Mouse (Mus musculus) bone marrow, adult 2 months (tissue): ENCODE results near the gene Ccdc9b. TPM values are rescaled to one million over a fixed set of nuclear protein-coding genes. Genes with fewer than 3 reads are reported as not detected.

Experiments used
- H3K27ac ChIP-seq: fragments of 200-500 bp; 2 replicates; pipeline ENCODE4 v1.5.1; 2012; ENCODE audit warnings: low read depth, mild to moderate bottlenecking, control low read depth, inconsistent platforms, low read length; ENCODE audit not compliant: control insufficient read depth, poor library complexity, insufficient read depth
- H3K4me1 ChIP-seq: fragments of 200-500 bp; 2 replicates; pipeline ENCODE4 v1.6.1; 2011; ENCODE audit warnings: low read length; ENCODE audit not compliant: control insufficient read depth, insufficient read depth
- H3K4me3 ChIP-seq: fragments of 200-500 bp; replicated peaks from 2 replicates; pipeline ENCODE3; 2011; ENCODE audit warnings: mild to moderate bottlenecking, low read depth, low read length, control low read depth; ENCODE audit not compliant: control insufficient read depth
- CTCF ChIP-seq: fragments of 200-500 bp; IDR thresholded peaks from 2 replicates; pipeline ENCODE4 v1.5.1; 2011; ENCODE audit warnings: low read length, control low read depth; ENCODE audit not compliant: control insufficient read depth, insufficient read depth
- POLR2A ChIP-seq: fragments of 200-500 bp; IDR thresholded peaks from 2 replicates; pipeline ENCODE4 v1.6.1; 2011; ENCODE audit warnings: low read depth, mild to moderate bottlenecking, control low read depth, low read length, borderline replicate concordance; ENCODE audit not compliant: control insufficient read depth
- WGBS: fragments of 180-500 bp; shearing (Covaris S2); methylation state at CpG from one replicate; pipeline ENCODE4 v1.1.7; 2018; 5-methylcytosine and 5-hydroxymethylcytosine counted together
- polyA plus RNA-seq: library from polyadenylated mRNA; stranded (reverse); fragments of >200 nt; gene quantifications from 2 replicates; pipeline ENCODE4 v1.2.4, GENCODE M21; 2011; ENCODE audit warnings: low replicate concordance; ENCODE audit not compliant: missing spikeins, insufficient read depth, insufficient read length

Ccdc9b gene
- polyA plus RNA-seq, 1 experiment, result 3.5 TPM

- H3K4me3 ChIP-seq, result no peak overlapping the region
- WGBS, result 78% methylated on average over 4 of the region's 4 CpGs
- peaks cover 5% of the 10 kb centered on the region; the same call in 1 of the 2 replicates for H3K4me1 ChIP-seq
- no peak overlapping the region for H3K27ac ChIP-seq
- TF ChIP-seq CTCF (no peak), POLR2A (no peak)
These were observed 37.0 kb downstream of the Ccdc9b start for GRCm38 (mm10) chr2:118725511-118725910.

- H3K4me1 ChIP-seq, result peaks cover 2% of the 10 kb centered on the region; the same call in 1 of the 2 replicates
- H3K4me3 ChIP-seq, result no peak overlapping the region
- TF ChIP-seq POLR2A (no peak), CTCF (no peak)
- 47% methylated on average over 15 of the region's 15 CpGs for WGBS
- no peak overlapping the region for H3K27ac ChIP-seq
These were observed 38.6 kb downstream of the Ccdc9b start for GRCm38 (mm10) chr2:118723693-118724486.

- TF ChIP-seq CTCF (no peak), POLR2A (no peak)
- Histone ChIP-seq H3K27ac (no peak overlapping the region), H3K4me1 (peaks cover 4% of the 10 kb centered on the region; the same call in 1 of the 2 replicates), H3K4me3 (no peak overlapping the region)
- 85% methylated on average over 5 of the region's 5 CpGs for WGBS
These were observed 45.8 kb downstream of the Ccdc9b start for GRCm38 (mm10) chr2:118716677-118717076.

- WGBS, result 63% methylated on average over 4 of the region's 4 CpGs
- H3K4me1 ChIP-seq, result peaks cover 10% of the 10 kb centered on the region
These were observed 48.2 kb downstream of the Ccdc9b start for GRCm38 (mm10) chr2:118714230-118714629.

GRCm38 (mm10) chr2:118713631-118714030, 48.8 kb downstream of the Ccdc9b start:
- TF ChIP-seq POLR2A, result no peak
- TF ChIP-seq CTCF, result no peak
- Histone ChIP-seq H3K4me3 (no peak overlapping the region), H3K4me1 (peaks cover 10% of the 10 kb centered on the region), H3K27ac (no peak overlapping the region)
- WGBS, result 68% methylated on average over 6 of the region's 6 CpGs

More at GRCm38 (mm10) chr2:118714230-118714629, 48.2 kb downstream of the Ccdc9b start:
- H3K4me3 ChIP-seq, result no peak overlapping the region
- TF ChIP-seq POLR2A, result no peak
- no peak for TF ChIP-seq CTCF
- no peak overlapping the region for H3K27ac ChIP-seq

- H3K27ac ChIP-seq, result peak overlapping the region; percentile 34; the same call in 1 of the 2 replicates
- no peak for TF ChIP-seq CTCF
- no peak for TF ChIP-seq POLR2A
- H3K4me1 ChIP-seq, result peaks cover 10% of the 10 kb centered on the region
- H3K4me3 ChIP-seq, result no peak overlapping the region
- WGBS, result 21% methylated on average over 36 of the region's 36 CpGs
These were observed 51.4 kb downstream of the Ccdc9b start for GRCm38 (mm10) chr2:118711038-118711494.

GRCm38 (mm10) chr2:118709655-118710221, 52.7 kb downstream of the Ccdc9b start:
- Histone ChIP-seq H3K4me3 (no peak overlapping the region), H3K4me1 (peaks cover 10% of the 10 kb centered on the region), H3K27ac (no peak overlapping the region)
- 32% methylated on average over 4 of the region's 4 CpGs for WGBS
- no peak for TF ChIP-seq POLR2A
- TF ChIP-seq CTCF, result no peak

- WGBS, result 71% methylated on average over 4 of the region's 4 CpGs
- H3K4me1 ChIP-seq, result peaks cover 8% of the 10 kb centered on the region
- TF ChIP-seq POLR2A, result no peak
- no peak for TF ChIP-seq CTCF
- H3K4me3 ChIP-seq, result no peak overlapping the region
- no peak overlapping the region for H3K27ac ChIP-seq
These were observed 54.0 kb downstream of the Ccdc9b start for GRCm38 (mm10) chr2:118708472-118708871.
